Mouse (Mus musculus): ENCODE measurements around the gene Aprt.

The Aprt gene

DNA sequence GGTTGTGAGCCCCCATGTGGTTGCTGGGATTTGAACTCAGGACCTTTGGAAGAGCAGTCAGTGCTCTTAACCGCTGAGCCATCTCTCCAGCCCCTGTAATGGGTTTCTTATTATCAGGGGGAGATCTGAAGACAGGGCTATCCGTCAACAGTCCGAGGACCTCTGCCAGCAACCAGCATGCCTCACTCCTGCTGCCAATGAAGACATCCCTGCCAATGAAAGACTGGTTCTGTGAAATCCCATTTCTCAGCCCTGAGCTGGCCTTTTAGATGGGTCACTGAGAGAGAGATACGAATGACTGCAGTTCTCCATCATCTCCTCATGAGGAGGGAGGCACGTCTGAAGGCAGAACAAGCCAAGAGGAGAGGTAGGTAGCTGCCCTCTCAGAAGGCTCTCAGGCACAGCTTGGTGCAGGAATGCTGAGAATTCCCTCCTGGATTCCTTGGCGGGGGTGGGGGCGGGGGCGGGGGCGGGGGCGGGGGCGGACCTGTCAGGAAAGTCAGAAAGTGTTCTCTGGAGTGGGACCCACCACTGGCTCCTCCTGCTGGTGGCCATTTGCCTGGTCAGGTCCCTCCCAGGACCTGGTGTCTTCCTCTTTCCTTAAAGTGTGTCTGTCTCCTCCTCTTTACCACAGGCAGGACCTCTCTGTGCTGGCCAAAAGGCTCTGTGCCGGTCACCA is 17.9 kb downstream of the Aprt start:
- peak; percentile 28 to 32 for DNase-seq

DNA sequence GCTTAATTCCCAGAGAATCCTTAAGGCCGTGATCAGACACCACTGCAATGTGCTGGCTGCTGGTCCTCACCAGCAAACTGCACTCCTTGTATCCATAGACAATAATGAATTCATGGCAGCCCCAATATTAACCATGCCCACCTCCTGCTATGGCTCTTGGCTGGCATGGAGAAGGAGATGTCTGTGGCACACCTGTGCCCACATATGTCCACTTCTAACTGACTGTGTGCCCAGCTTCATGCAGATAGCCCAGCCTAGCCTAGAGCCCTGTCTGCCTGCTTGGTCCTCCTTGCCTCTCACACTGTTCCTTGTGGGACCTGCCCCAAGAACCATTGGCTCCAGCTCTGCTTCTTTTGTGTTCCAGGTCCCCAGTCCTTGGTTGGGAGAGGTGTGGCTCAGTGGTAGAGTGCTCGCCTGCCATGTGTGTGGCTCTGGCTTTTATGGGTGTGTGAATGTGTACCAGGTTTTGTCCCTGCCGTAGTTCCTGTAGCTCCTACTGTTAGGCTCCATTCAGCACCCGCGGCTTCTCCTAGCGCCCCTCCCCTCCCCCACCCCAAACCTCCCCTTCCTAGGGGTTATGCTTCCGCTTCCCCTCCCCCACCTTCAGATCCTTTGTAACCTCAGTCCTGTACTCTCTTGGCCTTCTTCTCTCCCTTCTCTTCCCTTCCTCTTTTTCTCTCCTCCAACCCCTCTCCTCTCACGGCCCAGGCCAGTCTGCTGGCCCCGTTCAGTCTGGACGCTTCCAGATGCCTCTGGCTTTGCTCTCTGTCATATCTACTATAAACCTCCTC is 19.3 kb downstream of the Aprt start:
- peak; percentile 30 to 39 for DNase-seq

DNA sequence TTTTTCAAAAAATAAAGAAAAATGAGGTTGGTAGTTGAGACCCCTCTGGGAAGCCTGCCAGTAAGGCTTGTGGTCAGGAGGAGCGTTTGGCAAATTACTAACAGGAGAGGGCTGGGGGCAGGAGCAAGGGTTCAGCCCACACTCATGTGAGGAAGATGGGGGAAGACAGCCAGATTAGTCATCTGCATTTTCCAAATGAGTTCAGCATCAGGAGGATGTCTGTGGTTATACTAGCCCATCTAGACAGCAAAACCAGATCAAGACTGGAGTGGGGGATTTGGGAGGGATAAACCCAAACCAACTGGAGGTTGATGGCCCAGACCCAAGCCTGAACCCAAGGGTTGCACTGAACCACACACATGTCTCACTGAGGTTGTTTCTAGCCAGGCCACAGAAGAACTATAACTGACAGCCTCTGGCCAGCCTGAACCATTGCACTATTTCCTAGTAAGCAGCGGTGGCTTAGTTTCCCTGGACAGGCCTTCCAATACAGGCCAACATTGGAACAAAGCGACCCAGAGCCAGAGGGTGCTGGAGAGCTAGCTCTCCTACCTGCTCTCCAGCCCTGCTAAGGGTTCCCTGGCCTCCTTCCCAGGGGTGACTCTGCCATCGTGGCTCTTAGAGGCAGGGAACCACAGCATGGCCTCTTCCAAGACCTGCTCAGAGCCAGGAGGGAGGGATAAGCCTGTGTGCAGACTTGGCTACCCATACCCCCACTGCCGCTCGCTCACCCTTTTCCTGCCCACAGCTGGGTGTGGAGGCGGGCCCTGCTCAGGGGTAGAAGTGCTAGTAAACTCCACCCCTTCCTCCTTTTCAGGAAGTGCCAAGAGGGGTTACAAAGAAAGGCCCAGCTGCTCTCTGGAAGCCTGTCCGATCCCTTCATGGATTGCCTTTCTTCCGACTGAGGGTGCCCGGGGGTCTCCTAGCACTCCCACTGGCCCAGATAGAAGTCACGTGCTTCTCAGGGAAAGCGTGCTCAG is 20.4 kb downstream of the Aprt start:
- no peak for DNase-seq

DNA sequence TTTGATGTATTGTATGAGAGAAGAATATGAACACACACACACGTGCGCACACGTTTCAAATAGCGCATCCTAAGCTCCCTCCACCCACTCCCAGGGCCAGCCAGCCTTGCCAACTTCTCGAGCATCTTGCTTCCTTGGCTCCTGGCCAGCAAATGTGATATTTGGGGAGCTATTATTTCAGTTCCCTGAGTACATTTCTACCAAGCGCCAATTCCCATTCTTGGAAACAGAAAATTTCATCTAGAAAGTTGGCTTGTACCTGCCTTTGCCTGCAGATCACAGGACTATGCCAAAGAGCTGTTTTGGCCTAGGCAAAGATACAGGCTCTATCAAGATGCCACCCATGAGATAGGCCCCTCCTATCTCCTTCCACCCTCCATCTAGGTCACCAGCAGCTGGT is 21.9 kb downstream of the Aprt start:
- peak; percentile 53 to 60 for DNase-seq

DNA sequence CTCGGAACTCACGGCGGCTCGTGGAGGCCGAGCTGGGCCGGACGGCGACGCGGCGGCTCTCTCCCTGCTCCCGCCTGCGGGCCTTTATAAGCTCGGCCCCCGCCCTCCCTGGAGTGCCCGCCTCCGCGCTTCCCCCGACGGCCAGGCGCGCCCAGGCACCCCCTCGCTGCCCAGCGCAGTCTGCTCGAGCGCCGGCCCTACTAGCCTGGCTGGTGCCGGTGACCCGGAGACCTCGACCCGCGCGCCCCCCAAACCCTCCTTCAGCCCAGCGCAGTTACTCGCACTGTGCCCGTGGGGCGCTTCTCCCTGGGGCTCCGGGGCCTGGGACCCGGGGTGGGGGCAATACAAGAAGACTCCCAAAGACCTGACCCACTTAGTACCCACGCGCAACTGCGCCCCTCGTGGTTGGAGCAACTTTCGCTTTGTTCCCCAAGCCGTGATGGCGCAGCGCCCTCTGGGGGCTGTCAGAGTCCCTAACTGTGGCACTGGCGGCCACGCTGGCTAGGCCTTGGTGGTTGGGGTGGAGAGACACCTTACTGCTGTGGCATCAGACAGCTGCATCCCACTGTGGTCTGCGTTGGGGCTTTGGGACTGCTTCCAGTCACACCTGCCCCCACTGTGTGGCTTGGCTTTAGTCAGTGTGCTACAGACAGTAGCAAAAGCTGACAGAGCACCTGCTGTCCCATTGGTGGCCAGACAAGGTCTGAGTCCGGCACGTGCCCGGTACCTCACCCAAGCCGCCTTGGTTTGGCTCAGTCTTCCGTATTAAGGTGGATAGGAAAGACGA is 25.3 kb downstream of the Aprt start, which contains the start of gene Piezo1:
Gene Piezo1 (minus strand): TSS at position 65 of the 787 bp plus-strand sequence.
- peak; percentile 61 to 68 for DNase-seq

DNA sequence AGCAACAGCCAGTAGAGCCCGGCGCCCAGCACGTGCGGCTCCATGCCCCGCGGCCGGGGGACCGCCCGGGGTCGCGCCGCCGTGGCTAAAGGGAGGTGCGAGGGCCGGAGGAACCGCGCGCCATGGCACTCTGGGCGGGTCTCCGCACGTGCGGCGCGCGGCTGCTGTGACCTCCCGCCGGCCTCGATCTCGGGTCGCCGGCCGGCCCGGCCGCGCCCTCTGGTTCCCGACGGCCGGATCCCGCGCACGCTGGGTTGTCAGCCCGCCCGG is 25.8 kb downstream of the Aprt start:
- no peak for DNase-seq

DNA sequence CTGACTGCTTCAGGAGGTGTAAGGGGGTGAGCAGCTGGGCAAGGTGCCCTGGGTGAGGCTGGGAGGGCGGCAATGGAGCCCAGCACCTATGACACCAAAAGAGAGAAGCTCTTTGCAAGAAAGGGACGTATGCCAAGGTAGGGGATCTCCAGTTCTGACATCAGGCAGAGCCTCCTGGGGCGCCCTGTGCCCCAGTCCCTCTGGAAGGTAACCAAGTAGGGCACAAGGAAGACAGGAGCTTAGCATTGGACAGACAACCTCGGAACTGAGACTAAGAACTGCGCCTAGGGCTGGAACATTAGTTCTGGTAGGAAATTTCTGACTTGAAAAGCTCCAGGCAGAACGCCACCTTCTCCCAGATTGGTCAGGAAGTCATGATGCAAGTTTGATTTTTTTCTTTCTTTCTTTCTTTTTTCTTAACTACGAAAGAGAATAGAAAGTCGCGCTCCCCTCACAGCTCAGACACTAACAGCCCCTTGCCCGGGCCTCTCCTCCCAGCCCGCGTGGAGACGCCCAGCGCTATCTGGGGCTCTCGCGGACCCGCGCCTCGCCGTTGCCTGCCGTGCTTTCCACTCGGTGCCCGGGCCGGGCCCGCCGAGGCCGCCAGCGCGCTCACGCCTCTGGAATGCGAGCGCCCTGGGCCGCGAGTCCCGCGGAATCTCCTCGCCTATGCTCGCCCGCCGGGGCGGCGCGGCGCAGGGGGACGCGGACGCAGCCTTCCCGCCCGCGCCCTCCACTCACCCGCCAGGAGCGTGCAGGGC is 26.3 kb downstream of the Aprt start:
- DNase-seq: no peak

DNA sequence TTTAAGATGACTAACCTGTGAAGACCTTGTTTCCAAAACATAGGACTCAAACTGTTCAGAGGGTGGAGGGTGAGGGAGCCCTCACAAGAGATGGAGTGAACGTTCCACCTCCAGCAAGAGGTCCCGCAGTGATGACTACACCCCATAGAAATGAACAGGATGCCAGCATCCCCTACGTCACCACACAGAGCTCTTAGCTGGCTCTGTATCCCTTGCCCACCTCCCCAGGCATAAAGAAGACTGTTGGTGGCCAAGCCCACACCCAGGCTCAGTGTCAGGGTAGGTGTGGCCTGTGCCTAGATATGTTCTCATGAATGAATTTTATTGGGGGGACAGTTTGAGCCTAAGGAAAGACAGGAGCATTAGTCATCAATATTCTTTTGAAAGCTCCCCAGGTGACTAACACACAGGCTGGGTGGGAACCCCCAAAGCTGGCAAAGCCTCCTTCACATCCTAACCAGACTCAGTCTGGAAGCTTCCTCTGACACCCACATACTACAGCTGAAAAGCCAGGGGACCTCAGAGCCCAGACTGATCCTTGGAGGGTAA is 27.7 kb downstream of the Aprt start:
- no peak for DNase-seq

DNA sequence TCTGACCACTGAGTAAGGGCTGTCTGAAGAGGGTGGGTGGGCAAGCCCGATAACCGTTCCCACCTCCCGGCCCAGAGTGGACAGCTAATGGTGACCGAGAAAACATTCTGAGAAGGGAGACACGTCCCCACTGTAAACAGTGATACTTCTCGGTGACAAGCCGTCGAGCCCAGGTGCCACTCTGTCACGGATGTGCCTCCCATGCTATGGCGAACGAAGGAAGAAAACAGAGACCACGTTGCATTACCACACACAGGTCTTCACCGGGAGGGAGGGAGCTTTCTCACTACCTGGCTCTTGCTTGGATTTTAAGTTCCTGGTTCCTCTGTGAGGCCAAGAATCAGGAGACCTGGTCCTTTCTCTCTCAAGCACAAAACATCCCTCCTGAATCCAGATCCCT is 28.4 kb downstream of the Aprt start:
- no peak for DNase-seq

DNA sequence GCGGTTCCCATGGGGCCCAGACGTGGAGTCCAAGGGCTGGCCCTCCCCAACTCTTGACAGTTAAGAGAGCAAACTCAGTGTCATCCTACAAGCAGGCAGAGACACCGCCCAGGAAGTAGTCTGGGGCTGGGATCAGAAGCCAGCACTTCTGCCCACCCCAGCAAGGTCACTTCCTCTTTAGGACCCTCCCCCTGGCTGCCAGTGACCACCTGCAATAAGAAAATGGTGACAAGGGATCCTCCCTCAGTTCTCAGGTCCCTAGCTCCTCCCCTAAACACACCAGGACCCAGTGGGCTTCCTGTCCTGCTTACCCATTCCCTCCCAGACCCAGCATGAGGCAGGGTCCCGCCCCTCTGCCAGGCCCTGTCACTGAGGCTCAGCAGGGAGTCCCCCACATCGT is 28.9 kb downstream of the Aprt start:
- no peak for DNase-seq

DNA sequence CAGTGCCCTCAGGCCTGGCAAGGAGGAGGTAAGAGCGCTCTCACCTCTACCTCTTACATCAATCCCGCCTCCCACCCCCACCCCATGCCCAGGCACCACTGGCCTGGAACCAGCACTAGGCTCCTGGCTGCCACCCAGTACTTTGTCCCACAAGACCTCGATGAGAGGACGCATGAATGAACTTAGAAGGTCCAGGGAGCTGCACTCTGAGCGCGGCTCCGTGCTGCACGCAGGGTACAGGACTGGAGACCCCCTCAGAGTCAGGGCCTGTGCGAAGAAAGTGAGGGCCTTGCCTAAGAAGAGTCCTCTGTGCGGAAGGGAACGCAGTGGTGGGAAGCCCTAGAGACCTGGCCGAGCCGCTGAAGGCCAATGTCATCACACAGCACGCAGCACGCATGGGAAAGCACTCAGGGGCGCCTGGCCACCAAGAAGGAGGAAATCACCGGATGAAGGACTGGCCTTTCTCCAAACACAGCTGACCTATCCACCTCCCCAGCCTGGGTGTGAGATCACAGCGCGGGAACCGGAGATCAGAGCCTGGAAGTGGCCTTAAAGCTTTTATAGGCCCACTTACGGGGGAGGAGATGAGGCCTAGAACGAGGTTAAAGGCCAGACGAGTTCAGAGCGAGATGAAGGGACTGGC is 29.8 kb downstream of the Aprt start:
- no peak for DNase-seq

DNA sequence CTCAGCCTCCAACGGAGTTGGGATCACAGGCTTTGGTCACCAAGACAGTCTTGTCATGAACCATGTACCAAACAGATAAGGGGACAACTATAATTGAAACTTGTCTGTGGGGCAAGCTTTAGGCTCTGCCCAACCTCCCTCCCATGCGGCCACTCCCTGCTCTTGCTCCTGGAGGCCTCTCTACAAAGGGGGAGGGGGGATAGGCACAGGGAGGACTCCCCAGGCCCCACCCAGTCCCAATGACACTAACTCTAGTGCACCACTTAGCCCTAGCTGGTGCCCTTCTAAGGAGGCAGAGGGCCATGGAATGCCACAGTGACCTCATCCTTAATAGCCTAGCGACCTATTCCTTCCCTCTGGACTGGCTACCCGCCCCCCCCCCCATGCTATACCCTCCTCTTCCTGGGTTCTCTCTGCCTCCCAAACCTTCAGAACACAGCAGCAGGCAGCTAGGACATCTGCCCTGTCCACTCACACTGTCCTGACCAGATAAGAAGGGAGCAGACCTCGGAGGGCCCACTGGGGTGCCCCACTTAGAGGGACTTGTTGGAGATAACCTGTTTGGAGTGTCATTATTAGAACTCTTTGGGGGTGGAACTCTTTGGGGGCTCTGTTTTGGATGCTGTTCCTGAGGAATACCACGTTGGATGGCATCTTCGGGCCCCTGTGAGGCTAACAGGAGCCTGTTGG is 30.5 kb downstream of the Aprt start:
- DNase-seq: no peak

DNA sequence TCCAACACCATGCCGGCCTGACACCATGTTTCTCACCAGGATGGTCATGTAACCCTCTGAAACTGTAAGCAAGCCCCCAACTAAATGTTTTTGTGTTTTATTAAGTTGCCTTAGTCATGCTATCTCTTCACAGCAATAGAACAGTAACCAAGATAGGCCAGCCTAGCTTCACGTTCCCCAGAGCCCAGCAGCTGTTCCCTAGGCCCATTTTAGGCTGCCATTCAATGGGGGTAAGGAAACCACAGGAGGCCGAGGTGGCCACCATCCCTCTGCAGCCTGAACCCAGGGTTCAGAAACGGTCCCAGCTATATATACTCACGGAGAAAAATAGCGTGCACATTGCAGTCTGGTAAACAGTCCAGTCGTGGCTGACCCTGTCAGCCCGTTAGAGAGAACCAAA is 32.6 kb downstream of the Aprt start:
- DNase-seq: no peak

DNA sequence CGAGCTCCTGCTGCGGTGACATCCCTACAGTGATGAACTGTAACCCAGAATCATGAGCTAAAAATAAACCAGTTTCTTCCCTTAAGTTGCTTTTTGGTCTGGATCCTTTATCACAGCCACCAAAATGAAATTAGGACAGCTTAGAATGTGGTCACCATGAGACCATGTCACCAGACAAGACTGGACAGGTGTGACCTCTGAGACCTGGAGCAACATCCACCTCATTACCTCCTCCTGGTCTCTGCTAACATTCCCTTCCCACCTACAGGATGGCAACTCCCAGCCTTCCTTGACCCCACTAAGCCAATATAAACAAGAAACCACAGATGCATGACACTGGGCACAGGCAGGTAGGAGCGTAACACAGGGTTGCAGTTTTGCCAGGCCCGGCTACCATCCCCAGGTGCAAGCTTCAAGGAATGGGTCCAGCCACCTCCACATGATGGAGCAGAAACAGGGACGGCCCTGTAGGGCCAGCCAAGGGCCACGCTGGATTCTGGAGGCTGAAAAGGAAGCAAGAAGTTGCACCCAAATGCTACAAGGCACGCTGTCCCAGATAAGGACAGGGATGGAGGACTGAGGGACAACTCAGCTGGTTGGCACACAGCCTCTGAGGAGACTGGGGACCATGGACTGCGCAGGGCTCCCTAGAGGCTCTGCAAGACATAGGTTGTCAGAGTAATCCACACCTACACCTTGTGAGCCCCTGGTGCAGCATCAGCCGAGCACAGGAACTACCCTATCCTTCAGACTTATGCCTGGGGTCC is 38.2 kb downstream of the Aprt start:
- DNase-seq: no peak

DNA sequence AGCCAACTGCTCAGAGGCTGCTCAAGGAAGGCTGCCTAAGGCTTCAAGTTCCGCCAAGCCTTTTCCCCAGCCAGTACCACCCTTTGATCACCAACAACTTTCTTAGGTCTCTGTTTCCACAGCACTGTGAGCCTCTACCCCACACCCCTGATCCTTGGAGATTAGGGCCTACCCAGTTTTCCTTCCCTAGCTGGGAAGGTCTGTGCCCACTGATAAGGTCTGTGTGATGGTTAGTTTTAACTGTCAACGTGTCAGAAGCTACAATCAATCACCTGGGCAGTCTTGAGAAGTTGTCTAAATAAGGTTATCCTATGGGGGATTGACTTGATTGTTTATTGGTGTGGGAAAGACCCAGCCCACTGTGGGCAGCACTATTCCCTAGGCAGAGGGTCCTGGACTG is 38.9 kb downstream of the Aprt start:
- DNase-seq: no peak

DNA sequence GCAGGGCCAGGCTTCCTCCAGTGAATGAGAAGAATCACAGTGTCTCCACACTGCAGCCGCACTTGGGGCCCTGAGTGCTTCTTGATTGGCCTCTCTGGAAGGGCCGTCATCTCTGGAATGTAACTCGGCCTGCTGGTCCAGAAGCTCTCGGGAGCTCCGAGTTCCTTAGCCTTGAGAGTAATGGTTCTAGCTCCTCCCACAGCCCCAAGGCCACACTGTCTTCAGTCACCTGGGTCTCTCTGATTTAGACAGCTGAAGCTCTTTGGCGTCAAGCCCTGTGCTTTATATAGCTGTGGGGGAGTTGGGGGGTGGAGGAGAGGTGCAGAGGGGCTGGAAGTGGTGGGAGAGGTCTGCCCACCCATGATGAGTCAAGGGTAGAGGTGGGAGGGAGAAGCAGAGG is 39.7 kb downstream of the Aprt start:
- DNase-seq: no peak

DNA sequence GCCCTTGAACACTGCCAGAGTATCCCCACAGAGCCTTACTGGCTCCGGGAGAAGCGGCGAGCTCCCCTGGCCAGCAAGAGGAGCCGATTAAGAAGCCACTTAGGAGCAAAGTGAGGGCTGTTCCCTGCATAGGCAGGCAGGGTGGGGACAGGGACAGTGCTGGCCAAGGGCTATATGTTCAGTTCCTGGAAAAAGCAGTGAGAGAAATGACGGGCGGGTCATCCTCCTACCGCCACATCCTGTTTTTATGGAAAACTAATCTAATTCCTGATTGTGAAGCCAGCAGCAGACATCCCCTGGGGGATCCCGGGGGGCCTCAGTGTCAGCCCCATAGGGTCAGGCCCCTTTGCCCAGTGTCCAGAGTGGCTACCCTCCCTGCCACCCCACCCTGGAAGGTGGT is 45.4 kb downstream of the Aprt start:
- no peak for DNase-seq

DNA sequence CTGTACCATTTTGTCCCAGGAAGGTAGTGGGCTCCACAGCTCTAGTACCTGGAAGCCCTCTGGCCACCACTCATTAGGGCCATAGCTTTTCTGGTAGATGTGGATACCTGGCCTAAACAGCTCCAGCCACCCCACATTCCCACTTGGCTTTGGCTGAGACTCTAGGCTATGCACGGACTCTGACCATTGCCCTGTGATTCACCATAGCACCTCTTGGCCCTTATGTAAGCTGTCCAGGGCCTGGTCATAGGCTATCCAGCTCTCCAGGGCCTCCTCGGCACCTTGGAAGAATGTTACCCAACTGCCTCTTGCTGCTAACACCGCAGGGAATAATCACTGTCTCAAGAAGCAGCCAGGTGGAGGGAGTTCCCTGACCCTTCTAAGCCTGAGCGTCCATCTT is 47.5 kb downstream of the Aprt start:
- no peak for DNase-seq

DNA sequence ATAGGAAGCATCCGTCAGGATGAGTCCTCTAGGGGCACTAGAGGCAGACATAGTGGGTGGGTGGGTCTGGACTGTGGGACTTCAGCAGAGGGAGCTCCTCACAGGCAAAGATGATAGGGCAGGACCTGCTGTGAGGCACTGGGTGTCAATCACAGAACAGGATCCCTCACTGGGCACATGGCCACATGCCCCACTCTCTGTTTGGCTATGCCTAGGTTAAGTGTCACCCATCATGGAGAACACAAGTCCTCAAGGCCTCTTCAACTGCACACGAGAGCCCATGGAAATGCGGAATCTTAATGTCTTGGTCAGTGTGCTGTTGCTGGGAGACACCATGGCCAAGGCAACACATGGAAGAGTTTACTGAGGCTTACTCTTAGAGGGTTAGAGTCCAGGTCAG is 48.8 kb downstream of the Aprt start:
- no peak for DNase-seq

All from cerebellum, postnatal 36 days (tissue).